Mouse (Mus musculus): ENCODE results near the gene Slc25a15. TPM values are rescaled to one million over a fixed set of nuclear protein-coding genes. Genes with fewer than 3 reads are reported as not detected.

Slc25a15 gene
- polyA plus RNA-seq, 1 experiment from 2014 or later, result 17.5 TPM

Other genes starting within 250 kb of the Slc25a15 start
- 3.5 and 4.1 TPM in 2 replicates for gene Nek3, start 232.2 kb downstream of the Slc25a15 start, polyA plus RNA-seq (2015; fragmentation: Nextera tagmentation; extraction: Ambion mirVana)
- gene Ckap2, start 212.8 kb downstream of the Slc25a15 start, polyA plus RNA-seq (2015; fragmentation: Nextera tagmentation; extraction: Ambion mirVana), result 35.6 and 38.4 TPM in 2 replicates
- 36.6 and 38.5 TPM in 2 replicates for gene Vps36, start 205.8 kb downstream of the Slc25a15 start, polyA plus RNA-seq (2015; fragmentation: Nextera tagmentation; extraction: Ambion mirVana)
- gene Thsd1, start 171.3 kb downstream of the Slc25a15 start, polyA plus RNA-seq (2015; fragmentation: Nextera tagmentation; extraction: Ambion mirVana), result 13.1 and 13.3 TPM in 2 replicates
- not detected in 2 replicates for gene Tpte, start 115.2 kb downstream of the Slc25a15 start, polyA plus RNA-seq (2015; fragmentation: Nextera tagmentation; extraction: Ambion mirVana)
- 32.1 and 33.6 TPM in 2 replicates for gene Mrps31, start 12.8 kb upstream of the Slc25a15 start, polyA plus RNA-seq (2015; fragmentation: Nextera tagmentation; extraction: Ambion mirVana)

Measured in embryonic facial prominence, embryonic 15.5 days (tissue).